Mouse (Mus musculus): ENCODE data around the gene Btnl9. TPM values are rescaled to one million over a fixed set of nuclear protein-coding genes. Genes with fewer than 3 reads are reported as not detected.

Gene Btnl9
- not detected for polyA plus RNA-seq (2017; shearing (Covaris generic))

DNA sequence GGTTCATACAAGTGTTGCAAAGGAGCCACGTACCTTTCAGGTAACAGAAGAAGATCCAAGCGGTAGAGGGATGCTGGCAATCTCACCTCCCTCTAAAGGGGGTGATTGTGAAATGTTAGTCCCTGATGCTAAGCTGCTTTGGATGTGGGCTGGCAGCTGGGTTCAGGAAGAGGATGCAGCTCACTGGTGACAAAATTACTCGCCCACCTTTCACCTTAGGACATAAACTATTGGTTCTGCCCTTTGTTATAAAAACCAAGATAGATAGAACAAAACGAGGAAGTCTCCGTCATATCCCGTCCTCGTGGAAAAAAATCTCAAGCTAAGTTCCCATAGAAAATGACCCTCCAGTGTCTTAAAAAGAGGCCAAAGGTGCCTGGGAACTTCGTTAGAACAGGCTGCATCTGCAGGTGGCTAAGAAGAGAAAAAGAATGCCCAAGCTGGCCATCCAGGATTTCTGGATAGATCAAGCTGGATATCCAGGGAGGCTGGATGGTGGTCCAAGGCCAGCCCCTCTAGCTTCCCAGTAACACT is at the start of gene Btnl9:
Gene Btnl9 (minus strand): TSS at position 205 of the 534 bp plus-strand sequence.

DNA sequence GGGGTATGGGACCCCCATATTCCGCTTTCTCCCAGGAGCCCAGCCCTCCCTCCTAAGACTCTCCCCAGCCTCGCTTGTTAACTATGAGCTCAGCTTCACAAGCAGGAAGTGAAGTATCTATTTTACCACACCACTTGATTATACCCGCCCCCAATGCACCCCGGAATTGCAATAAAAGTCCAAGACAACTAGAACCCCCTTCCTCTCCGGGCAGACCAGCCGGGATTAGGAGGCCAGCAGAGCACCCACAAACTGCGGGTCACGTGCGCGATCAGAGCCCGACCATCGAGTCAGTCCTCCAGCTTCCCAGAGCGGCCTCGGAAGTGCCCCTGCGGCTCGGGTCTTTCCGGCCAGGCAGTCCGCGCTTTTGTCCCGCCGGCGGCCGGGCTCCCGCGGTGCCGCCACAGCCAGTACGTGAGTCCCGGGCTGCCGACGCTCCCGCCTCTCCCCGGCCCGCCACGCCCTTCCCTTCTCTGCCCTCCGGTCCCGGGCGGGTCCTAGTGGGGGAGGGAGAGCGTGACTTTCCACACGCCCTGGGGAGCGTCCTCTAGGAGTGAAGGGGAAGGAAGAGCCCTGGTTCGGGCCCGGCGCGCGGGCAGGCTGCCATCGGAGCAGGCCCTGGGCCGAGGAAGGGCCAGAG is 16.3 kb upstream of the Btnl9 start, which contains the start of gene Zfp62:
Gene Zfp62 (plus strand): TSS at position 164 of the 640 bp plus-strand sequence.

DNA sequence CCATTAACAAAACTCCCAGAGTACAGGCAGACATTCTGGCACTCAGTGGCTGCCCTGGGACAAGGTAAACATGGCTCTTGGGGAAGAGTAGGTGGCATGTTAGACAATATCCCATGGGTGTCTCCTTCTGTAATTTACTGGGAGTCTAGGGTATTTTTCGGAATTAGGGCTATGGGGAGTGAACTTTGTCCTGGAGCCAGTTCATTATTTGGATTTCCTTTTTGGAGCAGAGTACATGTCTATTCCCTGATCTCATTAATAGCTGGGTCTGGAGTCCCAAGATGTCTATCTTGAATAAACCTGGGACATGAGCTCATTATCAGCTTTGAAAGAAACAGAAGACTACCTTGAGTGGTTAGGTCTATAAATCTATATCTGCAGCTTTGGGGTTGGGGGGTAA is 32.9 kb downstream of the Btnl9 start, which contains the start of gene Olfr1394:
Gene Olfr1394 (plus strand): TSS at position 301 of the 400 bp plus-strand sequence.

DNA sequence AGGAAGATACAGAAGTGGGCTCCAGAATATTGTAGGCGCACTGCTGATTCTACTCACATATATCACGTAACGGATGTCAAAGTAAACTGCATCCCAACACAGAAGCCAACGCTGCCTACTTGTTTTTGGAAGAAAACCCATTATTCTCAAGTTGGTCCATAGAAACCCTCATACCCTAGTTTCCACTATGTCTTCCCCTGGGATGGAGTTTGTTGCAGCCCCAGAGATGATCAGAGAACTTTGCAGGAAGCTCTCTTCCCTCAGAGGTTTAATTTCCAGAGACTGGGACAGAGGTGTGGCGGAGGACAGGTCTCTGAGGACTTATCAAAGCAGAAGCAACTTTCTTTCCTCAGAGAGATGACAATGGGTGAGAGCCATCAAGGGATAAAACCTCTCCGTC is 45.0 kb downstream of the Btnl9 start, which contains the start of gene Olfr1395:
Gene Olfr1395 (plus strand): TSS at position 301 of the 400 bp plus-strand sequence.

Other genes with a start within 250 kb of the Btnl9 start
- gene Psme2b, start 241.0 kb downstream of the Btnl9 start, polyA plus RNA-seq (2017; shearing (Covaris generic)) = 115 TPM
- 0.66 TPM for gene Olfr56, start 208.3 kb downstream of the Btnl9 start, polyA plus RNA-seq (2017; shearing (Covaris generic))
- 125 TPM for gene 9930111J21Rik1, start 207.8 kb downstream of the Btnl9 start, polyA plus RNA-seq (2017; shearing (Covaris generic))
- gene Gm12185, start 194.9 kb downstream of the Btnl9 start, polyA plus RNA-seq (2017; shearing (Covaris generic)) = 2.9 TPM
- 200 TPM for gene Tgtp1, start 193.0 kb downstream of the Btnl9 start, polyA plus RNA-seq (2017; shearing (Covaris generic))
- gene 9930111J21Rik2, start 135.9 kb downstream of the Btnl9 start, polyA plus RNA-seq (2017; shearing (Covaris generic)) = 92.8 TPM
- gene Tgtp2, start 123.0 kb downstream of the Btnl9 start, polyA plus RNA-seq (2017; shearing (Covaris generic)) = 187 TPM
- gene Ifi47, start 110.6 kb downstream of the Btnl9 start, polyA plus RNA-seq (2017; shearing (Covaris generic)) = 241 TPM
- 0.15 TPM for gene Olfr1396, start 72.3 kb downstream of the Btnl9 start, polyA plus RNA-seq (2017; shearing (Covaris generic))
- gene Olfr1395, start 44.9 kb downstream of the Btnl9 start, polyA plus RNA-seq (2017; shearing (Covaris generic)) = not detected
- gene Olfr1394, start 32.8 kb downstream of the Btnl9 start, polyA plus RNA-seq (2017; shearing (Covaris generic)) = not detected
- gene Zfp62, start 16.1 kb upstream of the Btnl9 start, polyA plus RNA-seq (2017; shearing (Covaris generic)) = 57.7 TPM
- 28.7 TPM for gene Mgat1, start 57.0 kb upstream of the Btnl9 start, polyA plus RNA-seq (2017; shearing (Covaris generic))
- gene Olfr1393, start 91.1 kb upstream of the Btnl9 start, polyA plus RNA-seq (2017; shearing (Covaris generic)) = not detected
- not detected for gene Olfr1392, start 98.1 kb upstream of the Btnl9 start, polyA plus RNA-seq (2017; shearing (Covaris generic))
- gene Olfr10, start 117.6 kb upstream of the Btnl9 start, polyA plus RNA-seq (2017; shearing (Covaris generic)) = not detected
- not detected for gene Olfr1391, start 135.6 kb upstream of the Btnl9 start, polyA plus RNA-seq (2017; shearing (Covaris generic))
- gene Olfr1390, start 148.0 kb upstream of the Btnl9 start, polyA plus RNA-seq (2017; shearing (Covaris generic)) = not detected
- not detected for gene Olfr1389, start 235.9 kb upstream of the Btnl9 start, polyA plus RNA-seq (2017; shearing (Covaris generic))
- gene Olfr1388, start 249.5 kb upstream of the Btnl9 start, polyA plus RNA-seq (2017; shearing (Covaris generic)) = 0.15 TPM